Mouse (Mus musculus) gastrocnemius, adult 2 months (tissue): ENCODE measurements around the gene Sfxn3. TPM values are rescaled to one million over a fixed set of nuclear protein-coding genes. Genes with fewer than 3 reads are reported as not detected.

ENCODE experiments used
- DNase-seq: peaks from one replicate; pipeline ENCODE4 v3.0.0; 2022
- H3K27ac ChIP-seq: fragments of 200-600 bp; 2 replicates; pipeline ENCODE4 v1.8.1; 2022; ENCODE audit warnings: mild to moderate bottlenecking
- H3K4me3 ChIP-seq: fragments of 200-600 bp; 2 replicates; pipeline ENCODE4 v1.8.1; 2022; ENCODE audit warnings: mild to moderate bottlenecking, moderate library complexity
- CTCF ChIP-seq: fragments of 200-600 bp; IDR thresholded peaks from 2 replicates; pipeline ENCODE4 v1.8.1; 2022; ENCODE audit warnings: antibody characterized with exemption, mild to moderate bottlenecking, moderate library complexity
- intact Hi-C: fragments of 180-260 bp; cut with DNase I; formaldehyde crosslinking; loops from one replicate; pipeline ENCODE4 v1.15.1; 2025
- total RNA-seq, 2 experiments: library from RNA; stranded (reverse); gene quantifications; 2 replicates each; pipeline ENCODE4 v1.2.3; 2021

The Sfxn3 gene
- total RNA-seq, 2 experiments from 2014 or later = 17.1 to 25.1 TPM

- no peak for TF ChIP-seq CTCF
- Histone ChIP-seq H3K4me3 (peak overlapping the region; percentile 79), H3K27ac (peak overlapping the region; percentile 95)
- intact Hi-C loops = loop anchor here (2.0 kb wide), 2 partner anchors 15 to 41 kb away; no protein-coding TSS in a partner anchor
- DNase-seq = peak; percentile 68
These were observed 10.4 kb downstream of the Sfxn3 start for GRCm38 (mm10) chr19:45057724-45058112.

GRCm38 (mm10) chr19:45058113-45058839 is 11.0 kb downstream of the Sfxn3 start:
- peak overlapping the region; percentile 95 for H3K27ac ChIP-seq
- DNase-seq = peak; percentile 93
- no peak for TF ChIP-seq CTCF
- H3K4me3 ChIP-seq = peak overlapping the region; percentile 79
- intact Hi-C loops = loop anchor here (2.0 kb wide), 2 partner anchors 15 to 41 kb away; no protein-coding TSS in a partner anchor

DNA sequence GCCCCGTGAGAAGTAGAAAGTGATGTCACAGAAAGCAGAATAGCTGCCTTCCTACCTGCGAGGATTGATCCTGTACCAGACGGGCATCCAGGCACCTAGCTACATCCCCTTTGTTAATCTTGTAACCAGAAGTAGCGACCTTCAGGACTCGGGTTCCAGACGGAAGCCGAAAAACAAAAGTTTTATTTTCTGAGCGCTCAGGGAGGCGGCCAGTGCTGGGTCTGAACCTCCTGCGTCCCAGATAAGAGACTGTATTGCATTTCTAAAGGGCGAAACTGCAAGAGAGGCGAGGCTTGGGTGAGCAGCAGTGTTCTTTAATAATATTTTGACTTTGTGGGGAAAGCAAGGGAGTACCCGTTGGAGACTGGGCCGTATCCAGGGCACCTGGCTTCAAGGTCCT is 11.5 kb downstream of the Sfxn3 start:
- no peak for TF ChIP-seq CTCF
- Histone ChIP-seq H3K27ac (peak overlapping the region; percentile 95), H3K4me3 (peak overlapping the region; percentile 79)
- intact Hi-C loops = loop anchor here (2.0 kb wide), 2 partner anchors 14 to 42 kb away; no protein-coding TSS in a partner anchor
- no peak for DNase-seq

DNA sequence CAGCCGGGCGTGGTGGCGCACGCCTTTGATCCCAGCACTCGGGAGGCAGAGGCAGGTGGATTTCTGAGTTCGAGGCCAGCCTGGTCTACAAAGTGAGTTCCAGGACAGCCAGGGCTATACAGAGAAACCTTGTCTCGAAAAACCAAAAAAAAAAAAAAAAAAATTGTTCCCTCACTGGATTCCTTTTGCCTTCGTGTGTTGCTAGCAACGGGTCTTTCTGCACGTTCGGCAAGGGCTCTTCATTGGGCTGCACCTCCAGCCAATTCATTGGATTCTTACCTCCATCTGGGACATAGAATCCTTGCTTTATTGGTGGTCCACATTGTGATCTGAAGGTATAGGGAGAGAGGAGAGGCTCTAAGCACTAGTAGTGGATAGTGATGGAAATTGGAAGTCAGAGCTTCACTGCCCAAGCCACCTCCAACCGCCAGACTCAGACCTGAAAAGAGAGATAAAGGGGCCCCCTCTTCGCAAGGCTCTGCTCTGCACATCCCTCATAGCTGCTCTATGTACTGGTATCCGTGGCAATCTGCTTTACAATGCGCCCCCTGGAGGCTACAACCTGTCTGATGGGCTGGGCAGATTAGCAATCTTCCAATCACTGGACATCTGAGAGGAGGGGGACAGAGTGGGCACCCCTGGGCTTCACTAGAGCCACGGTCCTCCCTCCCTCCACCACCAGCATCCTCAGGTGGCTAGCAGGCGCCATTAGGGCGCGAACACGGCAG is 16.4 kb downstream of the Sfxn3 start:
- peak; percentile 79 for TF ChIP-seq CTCF
- H3K27ac ChIP-seq = no peak overlapping the region
- intact Hi-C loops = loop anchor here (1.0 kb wide), 1 partner anchor 26 kb away; no protein-coding TSS in a partner anchor
- DNase-seq = peak; percentile 76
- H3K4me3 ChIP-seq = no peak overlapping the region

GRCm38 (mm10) chr19:45065226-45065625 is 17.9 kb downstream of the Sfxn3 start:
- DNase-seq = no peak
- no peak for TF ChIP-seq CTCF
- Histone ChIP-seq H3K27ac (no peak overlapping the region), H3K4me3 (no peak overlapping the region)
- intact Hi-C loops = no loop called here

- no peak overlapping the region for H3K4me3 ChIP-seq
- DNase-seq = no peak
- no peak for TF ChIP-seq CTCF
- intact Hi-C loops = no loop called here
- H3K27ac ChIP-seq = no peak overlapping the region
These were observed 19.9 kb downstream of the Sfxn3 start for GRCm38 (mm10) chr19:45067170-45067569.

DNA sequence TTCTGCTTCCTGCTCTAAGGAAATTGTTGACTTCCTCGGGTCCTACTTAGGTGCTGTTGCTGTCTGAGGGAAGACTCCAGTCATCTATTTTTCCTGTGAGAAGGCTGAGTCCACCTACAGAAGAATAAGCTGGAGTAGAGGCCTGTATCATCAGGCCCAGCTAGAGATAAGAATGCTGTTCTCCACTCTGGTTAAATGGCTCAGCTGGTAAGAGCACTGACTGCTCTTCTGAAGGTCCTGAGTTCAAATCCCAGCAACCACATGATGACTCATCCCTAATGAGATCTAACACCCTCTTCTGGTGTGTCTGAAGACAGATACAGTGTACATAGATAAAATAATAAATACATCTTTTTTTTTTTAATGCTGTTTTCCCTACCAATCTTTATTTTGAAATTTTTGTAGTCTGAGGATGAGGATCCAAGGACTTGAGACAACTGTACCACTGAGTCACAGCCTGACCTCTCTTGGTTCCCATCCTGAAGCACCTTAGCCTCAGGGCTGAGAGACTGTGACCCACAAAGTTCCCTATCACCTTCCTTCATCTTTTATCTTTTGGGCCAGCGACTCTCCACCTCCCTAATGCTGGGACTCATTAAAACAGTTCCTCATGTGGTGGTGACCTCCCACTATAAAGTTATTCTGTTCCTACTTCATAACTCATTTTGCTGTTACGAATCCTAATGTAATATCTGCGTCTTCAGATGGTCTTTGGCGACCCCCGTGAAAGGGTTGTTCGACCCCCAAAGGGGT is 20.6 kb downstream of the Sfxn3 start:
- H3K4me3 ChIP-seq = no peak overlapping the region
- no peak for DNase-seq
- intact Hi-C loops = no loop called here
- no peak overlapping the region for H3K27ac ChIP-seq
- TF ChIP-seq CTCF = no peak

DNA sequence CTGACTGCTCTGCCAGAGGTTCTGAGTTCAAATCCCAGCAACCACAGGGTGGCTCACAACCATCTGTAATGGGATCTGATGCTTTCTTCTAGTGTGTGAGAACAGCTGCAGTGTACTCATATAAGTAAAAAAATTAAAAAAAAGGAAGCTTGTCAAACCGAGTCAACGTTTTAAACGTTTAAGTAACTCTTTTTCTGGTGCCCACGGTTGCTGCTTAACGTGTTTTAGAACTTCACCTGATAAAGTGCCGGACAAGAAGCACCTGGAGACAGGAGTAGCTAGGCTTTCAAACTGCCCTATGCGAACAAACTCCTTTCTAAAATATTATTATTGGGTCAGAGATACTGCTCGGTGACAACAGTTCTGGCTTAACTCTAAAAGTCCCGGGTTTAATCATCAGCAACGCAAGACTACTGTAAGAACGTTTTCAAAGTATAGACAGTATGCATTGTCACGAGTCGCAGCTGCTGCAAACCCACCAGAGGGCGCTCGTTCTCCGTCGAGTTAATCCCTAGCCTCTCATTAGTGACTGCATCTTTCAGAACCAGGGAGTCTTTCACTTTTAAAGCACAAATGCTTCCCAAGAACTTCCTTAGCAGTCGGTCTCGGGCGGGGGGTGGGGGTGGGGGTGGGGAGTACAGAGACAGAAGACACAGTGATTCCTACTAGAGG is 26.7 kb downstream of the Sfxn3 start:
- intact Hi-C loops = loop anchor here (2.0 kb wide), 1 partner anchor 15 kb away; no protein-coding TSS in a partner anchor
- Histone ChIP-seq H3K27ac (peak overlapping the region; percentile 99), H3K4me3 (peak overlapping the region; percentile 88)
- peak; percentile 91 for DNase-seq
- peak; percentile 81 for TF ChIP-seq CTCF

DNA sequence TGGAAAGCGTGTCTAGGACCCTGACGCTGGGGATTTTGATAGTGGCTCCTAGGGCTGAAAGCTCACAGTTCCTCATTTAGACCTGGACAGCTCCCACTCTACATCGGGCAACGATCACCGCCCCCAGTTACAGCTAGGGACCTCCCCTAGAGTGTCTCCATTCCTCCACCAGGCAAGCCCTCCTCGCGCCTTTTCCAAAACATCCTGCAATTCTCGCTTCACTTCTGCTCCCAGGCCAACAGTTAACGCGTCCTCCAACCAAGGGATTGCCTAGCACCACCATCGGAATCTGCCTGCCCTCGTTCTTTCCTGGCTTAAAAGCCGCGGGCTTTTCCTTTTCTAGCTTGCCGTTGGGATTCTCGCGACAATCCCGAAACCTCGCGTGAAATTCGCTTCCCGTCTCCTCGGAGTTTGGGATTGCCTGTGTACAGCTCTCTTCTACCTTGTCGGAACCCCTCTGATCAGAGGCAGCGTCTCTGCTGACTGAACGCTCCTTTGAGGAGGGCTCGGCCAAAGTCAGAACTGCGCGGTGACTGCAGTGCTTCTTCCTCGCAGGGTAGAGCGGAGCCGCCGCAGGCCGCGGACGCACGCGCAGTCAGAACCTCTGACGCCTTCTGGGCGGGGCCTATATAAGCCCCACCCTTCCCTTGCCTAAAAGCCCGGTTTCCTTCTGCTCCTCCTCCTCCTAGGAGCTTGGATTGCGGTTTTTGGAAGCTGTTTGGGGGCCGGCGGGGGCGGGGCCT is 27.4 kb downstream of the Sfxn3 start, which contains the start of gene Kazald1:
Kazald1 (plus strand) TSS at position 662 of the 743 bp plus-strand sequence.
- Histone ChIP-seq H3K27ac (peak within 1 kb of the TSS; percentile 99), H3K4me3 (peak within 1 kb of the TSS; percentile 88)
- TF ChIP-seq CTCF = no peak
- intact Hi-C loops = no loop called here
- DNase-seq = peak; percentile 96

GRCm38 (mm10) chr19:45075323-45076035 is 28.2 kb downstream of the Sfxn3 start:
- intact Hi-C loops = no loop called here
- Histone ChIP-seq H3K27ac (peak overlapping the region; percentile 99), H3K4me3 (peak overlapping the region; percentile 88)
- peak; percentile 16; the same call in 1 of the 2 replicates for TF ChIP-seq CTCF
- DNase-seq = peak; percentile 48

DNA sequence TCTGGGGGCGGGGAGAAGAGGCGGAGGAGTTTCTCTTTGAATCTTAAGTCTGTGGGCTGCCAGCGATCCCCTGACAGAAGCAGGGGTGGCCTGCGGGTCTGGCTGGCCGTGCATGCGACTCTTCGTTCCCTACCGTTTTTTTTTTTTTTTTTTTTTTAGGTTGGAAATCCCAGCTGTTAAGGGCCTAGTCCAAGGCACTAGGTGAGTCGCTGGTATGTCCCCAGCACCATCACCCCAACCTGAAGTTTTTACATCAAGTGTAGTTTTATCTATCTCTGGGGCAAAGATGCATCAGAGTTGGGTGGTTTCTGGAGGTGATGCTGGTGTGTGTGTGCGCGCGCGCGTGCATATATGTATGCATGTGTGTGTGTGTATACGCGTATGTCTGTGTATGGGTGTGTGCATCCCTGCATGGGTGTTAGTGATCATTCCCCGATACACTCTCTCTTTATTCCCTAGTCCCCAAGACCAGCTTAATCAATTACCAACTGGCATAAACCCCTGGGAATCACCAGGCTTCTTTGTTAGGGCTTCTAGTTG is 28.8 kb downstream of the Sfxn3 start:
- intact Hi-C loops = no loop called here
- no peak for TF ChIP-seq CTCF
- DNase-seq = no peak
- H3K4me3 ChIP-seq = peak overlapping the region; percentile 88
- peak overlapping the region; percentile 99 for H3K27ac ChIP-seq
